ENCODE assay signal across 28 mouse cellular contexts in genomic region chr3:126370571-126370970, GRCm38 (mm10). TPM values are rescaled to one million over a fixed set of nuclear protein-coding genes. Genes with fewer than 3 reads are reported as not detected.
DNase-seq lines count a peak whose midpoint lies in the region; ATAC-seq and TF ChIP-seq lines count a peak whose summit lies in the region.
"Had no signal": no experiment of that assay in that cellular context is flagged by ENCODE, and none has a peak within 500 bp of the region (broad histone marks: within the 10 kb centered on the region; RNA-seq: fewer than 3 reads in every experiment).

No protein-coding gene starts in this region.

- H3K4me2 ChIP-seq in stomach, postnatal 0 days (replicated peaks; ENCODE audit: low read depth): no peak overlapping the region
- H3K4me2 ChIP-seq: embryonic facial prominence, embryonic 12.5 days; forebrain, embryonic 15.5 days; hindbrain, embryonic 15.5 days; limb, embryonic 13.5 days; liver, embryonic 11.5 days; stomach, embryonic 15.5 days had no signal

- intact Hi-C loops in gastrocnemius, adult 2 months (cut with DNase I): no loop called here
- intact Hi-C loops in heart, postnatal 10 days (cut with DNase I): no loop called here

- DNase-seq in gastrocnemius, adult 2 months: peak; percentile 32
- DNase-seq in gastrocnemius, postnatal 10 days: no peak
- DNase-seq in lung, postnatal 10 days: peak; percentile 10
- no peak for DNase-seq in lung, adult 2 months
- DNase-seq in heart, postnatal 10 days: peak; percentile 52 to 62
- no peak for DNase-seq in stomach, postnatal 0 days (ENCODE audit: low spot score)
- no peak for DNase-seq in frontal cortex, postnatal 10 days (ENCODE audit: low spot score in 2 of 2)
- DNase-seq: adrenal gland, postnatal 10 days; cerebellum, adult 8-10 months; cerebellum, postnatal 25 days; kidney, adult 2 months; kidney, postnatal 36 days; midbrain, embryonic 14.5 days; thymus, postnatal 14 days had no signal

- no peak for ATAC-seq in stomach, postnatal 0 days (ENCODE audit: low FRiP score, low TSS enrichment)
- ATAC-seq: forebrain, embryonic 15.5 days; inflammation-experienced regulatory T-cells, adult 6 months; Patski had no signal

- H3K4me3 ChIP-seq in gastrocnemius, adult 2 months: no peak overlapping the region
- H3K4me3 ChIP-seq in lung, adult 2 months (replicated peaks; ENCODE audit: extremely low read depth, low read depth, low read length): no peak overlapping the region
- H3K4me3 ChIP-seq in stomach, postnatal 0 days (ENCODE audit: low read depth, low read length): no peak overlapping the region
- H3K4me3 ChIP-seq: embryonic facial prominence, embryonic 12.5 days; forebrain, embryonic 10.5 days; forebrain, embryonic 15.5 days; hindbrain, embryonic 10.5 days; hindbrain, embryonic 15.5 days; layer of hippocampus, adult 2 months; limb, embryonic 13.5 days; stomach, embryonic 15.5 days had no signal

- no peaks in the 10 kb centered on the region for H3K36me3 ChIP-seq in stomach, postnatal 0 days (ENCODE audit: control insufficient read depth, insufficient read depth, low read length)
- H3K36me3 ChIP-seq: embryonic facial prominence, embryonic 12.5 days; forebrain, embryonic 10.5 days; forebrain, embryonic 15.5 days; hindbrain, embryonic 10.5 days; hindbrain, embryonic 15.5 days; limb, embryonic 13.5 days; stomach, embryonic 15.5 days had no signal

- no peak for TF ChIP-seq POLR2A in lung, adult 2 months (IDR thresholded peaks at IDR 0.05; ENCODE audit: borderline replicate concordance, extremely low read depth, low read depth, low read length)

- H3K27me3 ChIP-seq in stomach, postnatal 0 days (ENCODE audit: control insufficient read depth, insufficient read depth, low read length): no peaks in the 10 kb centered on the region
- H3K27me3 ChIP-seq: embryonic facial prominence, embryonic 12.5 days; forebrain, embryonic 15.5 days; hindbrain, embryonic 15.5 days; limb, embryonic 13.5 days; Patski; stomach, embryonic 15.5 days had no signal

- no peak overlapping the region for H3K9ac ChIP-seq in stomach, postnatal 0 days (ENCODE audit: low read length)
- H3K9ac ChIP-seq: embryonic facial prominence, embryonic 12.5 days; forebrain, embryonic 15.5 days; hindbrain, embryonic 15.5 days; limb, embryonic 13.5 days; stomach, embryonic 15.5 days had no signal

- H3K9me3 ChIP-seq in stomach, postnatal 0 days (ENCODE audit: control insufficient read depth, low read length): no peaks in the 10 kb centered on the region
- H3K9me3 ChIP-seq: embryonic facial prominence, embryonic 12.5 days; forebrain, embryonic 10.5 days; forebrain, embryonic 15.5 days; hindbrain, embryonic 10.5 days; hindbrain, embryonic 15.5 days; limb, embryonic 13.5 days; stomach, embryonic 15.5 days had no signal

- TF ChIP-seq EP300 in stomach, postnatal 0 days (optimal IDR thresholded peaks at IDR 0.05): no peak

- H3K4me1 ChIP-seq in lung, adult 2 months (ENCODE audit: control insufficient read depth, insufficient read depth, low read length): no peaks in the 10 kb centered on the region
- H3K4me1 ChIP-seq in stomach, postnatal 0 days (replicated peaks; ENCODE audit: control insufficient read depth, insufficient read depth): no peaks in the 10 kb centered on the region
- H3K4me1 ChIP-seq: embryonic facial prominence, embryonic 12.5 days; forebrain, embryonic 10.5 days; forebrain, embryonic 15.5 days; hindbrain, embryonic 10.5 days; hindbrain, embryonic 15.5 days; stomach, embryonic 15.5 days had no signal

- no peak for TF ChIP-seq CTCF in gastrocnemius, adult 2 months (IDR thresholded peaks at IDR 0.05)
- no peak for TF ChIP-seq CTCF in lung, adult 2 months (IDR thresholded peaks at IDR 0.05; ENCODE audit: insufficient read depth, low read length)
- no peak for TF ChIP-seq CTCF in stomach, postnatal 0 days (IDR thresholded peaks at IDR 0.05; ENCODE audit: low read depth)

- H3K27ac ChIP-seq in gastrocnemius, adult 2 months: no peak overlapping the region
- H3K27ac ChIP-seq in stomach, postnatal 0 days (replicated peaks): no peak overlapping the region
- H3K27ac ChIP-seq: embryonic facial prominence, embryonic 12.5 days; forebrain, embryonic 10.5 days; forebrain, embryonic 15.5 days; hindbrain, embryonic 10.5 days; hindbrain, embryonic 15.5 days; layer of hippocampus, adult 2 months; limb, embryonic 13.5 days; stomach, embryonic 15.5 days had no signal

RNA-seq across cellular contexts. Expression of gene Arsj, which starts 7.1 kb away (rescaled TPM):
- under 1 TPM; 0.33 to 0.42 TPM for total RNA-seq in gastrocnemius, adult 2 months (2021)
- 1 to 10 TPM; 1.8 to 2.8 TPM for total RNA-seq in gastrocnemius, postnatal 10 days (2021)
- 0.76 and 0.91 TPM in 2 replicates for polyA plus RNA-seq in lung, adult 2 months (2012; rRNA removed)
- 1 to 10 TPM; 1.4 to 1.8 TPM for total RNA-seq in heart, postnatal 10 days (2021)
- polyA plus RNA-seq in stomach, postnatal 0 days (2015; fragmentation: Nextera tagmentation; extraction: Ambion mirVana): 1.5 TPM in 2 replicates
- total RNA-seq: MEL; monocyte, adult 5-6 weeks had no signal
- polyA plus RNA-seq: inflammation-experienced regulatory T-cells, adult 6 months; liver, embryonic 16.5 days had no signal

Comparison
In these comparisons a context has a peak if more than half of its experiments do, and no peak if none do; other contexts are left out.
1. DNase-seq: peak in gastrocnemius, adult 2 months (single experiment), lung, postnatal 10 days (single experiment) and heart, postnatal 10 days (2 of 2); none in gastrocnemius, postnatal 10 days (single experiment), lung, adult 2 months (single experiment), stomach, postnatal 0 days (single experiment) and frontal cortex, postnatal 10 days (0 of 2).